Mouse (Mus musculus) embryo, embryonic 9.5 days (tissue): ENCODE measurements around the gene Asb18.

ENCODE experiments used
- DNase-seq: peaks from one replicate; pipeline ENCODE4 v3.0.0-alpha.2; 2017; ENCODE audit errors: extremely low spot score

Asb18 gene

DNA sequence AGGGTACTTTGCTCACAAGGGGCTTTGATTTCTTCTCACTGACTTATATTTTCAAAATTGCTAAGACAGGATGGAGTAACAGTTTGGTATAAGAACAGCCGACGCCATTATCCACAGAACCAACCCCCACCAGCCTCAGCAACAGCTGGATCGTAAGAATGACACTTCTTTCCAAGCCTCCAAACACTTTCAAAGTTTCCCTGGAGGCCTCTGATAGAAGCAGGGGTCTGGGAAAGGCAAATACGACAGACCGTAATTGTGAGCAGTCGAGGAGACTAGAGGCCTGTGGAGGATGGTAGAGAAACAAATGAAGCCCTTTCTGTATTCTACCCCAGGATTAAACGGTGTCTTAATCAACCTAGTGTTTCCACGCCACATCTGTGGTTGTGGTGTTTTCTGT is 42.6 kb downstream of the Asb18 start:
- no peak for DNase-seq

DNA sequence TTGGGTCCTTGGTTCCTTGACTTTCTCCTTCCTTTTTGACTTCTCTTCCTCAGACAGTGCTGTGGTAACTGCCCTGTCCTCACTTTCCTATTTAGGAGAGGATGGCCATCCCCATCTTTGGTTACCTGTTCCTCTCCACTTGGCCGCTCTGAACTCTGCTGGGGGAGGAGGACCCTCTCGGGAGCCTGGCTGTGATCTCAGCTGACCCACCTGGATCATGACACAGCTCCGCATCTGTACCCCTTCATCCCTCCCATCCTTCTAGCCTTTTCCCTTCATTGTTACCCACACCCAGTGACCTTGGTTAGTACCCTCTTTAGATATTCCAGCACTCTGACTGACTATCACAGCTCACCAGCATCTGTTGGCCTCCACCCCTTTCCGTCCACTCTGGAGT is 44.8 kb downstream of the Asb18 start:
- no peak for DNase-seq

DNA sequence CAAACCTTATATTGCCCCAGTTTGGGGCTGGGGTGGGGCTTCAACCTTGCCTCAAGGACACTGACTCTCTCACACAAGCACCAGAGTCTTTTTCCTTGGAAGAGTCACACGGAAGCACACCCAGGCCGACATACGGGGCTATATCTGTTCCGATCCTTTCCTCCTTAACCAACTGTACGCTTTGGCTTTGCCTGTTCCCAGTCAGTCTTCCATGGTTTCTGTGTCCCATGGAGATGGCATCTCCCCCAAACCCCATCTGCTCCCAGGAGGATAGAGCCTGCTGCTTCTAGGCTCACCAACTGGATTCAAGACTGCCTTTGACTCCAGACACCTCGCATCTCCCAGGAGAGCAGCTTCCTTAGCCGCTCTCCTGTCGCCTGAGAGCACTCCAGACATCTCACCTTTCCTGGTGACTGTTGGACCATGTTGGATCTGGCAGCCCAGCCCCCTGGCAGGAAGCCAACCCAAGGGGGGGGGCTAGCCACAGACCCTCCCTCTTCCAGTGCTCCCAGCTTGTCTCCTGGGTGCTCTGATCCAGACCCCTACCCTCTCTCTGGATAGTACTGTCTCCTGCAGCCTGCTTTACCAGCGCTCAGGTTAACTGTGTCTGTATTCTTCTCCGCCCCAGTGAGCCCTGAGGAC is 45.3 kb downstream of the Asb18 start:
- no peak for DNase-seq

DNA sequence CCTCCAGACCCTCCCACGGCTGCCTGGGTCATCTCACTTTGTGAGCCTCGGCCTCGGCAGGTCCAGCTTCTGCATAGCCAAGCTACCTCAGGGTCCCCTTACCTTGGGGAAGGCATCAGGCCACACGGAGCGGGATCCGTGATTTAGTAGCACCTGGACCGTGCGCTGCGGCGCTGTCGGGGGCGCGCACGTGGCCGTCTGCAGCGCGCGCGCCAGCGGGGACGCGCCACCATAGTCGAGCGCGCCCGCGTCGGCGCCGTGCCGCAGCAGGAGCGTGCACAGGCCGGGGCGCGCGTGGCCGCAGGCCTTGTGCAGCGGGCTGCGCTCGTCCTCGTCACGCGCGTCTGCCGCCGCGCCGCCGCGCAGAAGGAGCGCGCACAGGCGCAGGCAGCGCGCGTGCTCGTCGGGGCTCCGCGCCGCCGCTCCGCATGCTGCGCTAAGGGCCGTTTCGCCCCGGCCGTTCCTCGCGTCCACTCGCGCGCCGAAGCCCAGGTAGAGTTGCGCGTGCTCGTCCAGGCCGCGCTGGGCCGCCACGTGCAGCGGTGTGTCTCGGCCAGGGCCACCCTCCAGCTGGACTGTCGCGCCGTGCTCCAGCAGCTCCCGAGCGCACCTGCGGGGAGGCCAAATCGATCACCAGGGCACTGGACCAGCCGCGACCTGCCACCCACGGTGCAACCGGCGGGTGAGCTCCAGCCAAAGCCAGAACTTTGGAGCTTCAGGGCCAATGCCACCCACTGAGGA is 46.2 kb downstream of the Asb18 start:
- DNase-seq = no peak

DNA sequence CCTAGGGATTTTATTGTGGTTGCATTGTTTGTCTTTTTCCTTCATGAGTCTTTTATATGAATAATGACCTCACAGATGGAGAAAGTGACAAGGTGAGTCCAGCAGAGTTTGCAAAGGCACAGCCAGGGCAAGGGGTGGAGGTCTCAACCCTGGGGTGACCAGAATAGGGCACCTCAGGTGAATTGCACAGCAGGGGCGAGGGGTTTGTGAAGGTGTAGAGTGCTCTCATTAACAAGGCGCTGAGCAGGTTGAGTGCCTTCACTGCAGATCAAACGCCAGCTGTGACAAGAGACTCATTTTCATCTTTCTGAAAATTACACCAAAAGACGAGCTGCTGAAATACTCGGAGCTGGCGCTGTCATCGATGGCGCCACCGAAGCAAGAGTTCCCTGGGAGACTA is 46.9 kb downstream of the Asb18 start:
- DNase-seq = no peak

DNA sequence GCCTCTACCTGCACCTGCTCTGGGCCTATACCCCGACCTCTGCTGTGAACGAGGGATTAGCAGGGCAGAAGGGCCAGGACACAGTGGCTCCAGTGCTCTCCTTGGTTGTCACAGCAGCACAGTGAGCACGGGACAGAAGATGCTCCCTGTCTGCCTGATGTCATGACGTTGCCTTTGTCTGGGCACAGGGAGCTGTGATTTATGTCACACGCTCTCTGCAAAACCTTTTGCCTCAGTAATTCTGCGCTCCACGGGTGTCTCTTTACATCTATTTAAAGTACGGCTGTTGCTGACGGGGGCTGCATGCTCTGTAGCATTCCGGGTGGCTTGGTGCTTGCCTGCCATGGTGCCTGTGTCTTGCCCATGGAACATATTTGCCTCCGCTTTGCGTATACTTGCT is 50.0 kb downstream of the Asb18 start:
- DNase-seq = no peak

DNA sequence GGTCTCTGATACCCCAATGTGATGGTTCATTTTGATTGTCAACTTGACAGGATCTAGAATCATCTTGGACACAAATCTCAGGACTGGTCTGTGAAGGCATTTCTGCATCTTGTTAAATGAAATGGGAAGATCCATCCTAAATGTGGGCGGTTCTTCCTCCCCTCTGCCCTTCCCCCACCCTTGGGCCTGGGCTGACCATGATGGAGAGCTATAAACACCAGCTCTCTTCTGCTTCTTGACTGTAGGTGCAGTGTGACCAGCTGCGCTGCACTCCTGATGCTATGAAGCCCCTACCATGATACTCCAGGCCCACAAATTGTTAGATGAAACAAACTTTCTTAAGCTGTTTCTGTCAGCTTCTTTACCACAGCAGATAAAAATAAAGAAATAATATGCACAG is 51.2 kb downstream of the Asb18 start:
- DNase-seq = no peak

DNA sequence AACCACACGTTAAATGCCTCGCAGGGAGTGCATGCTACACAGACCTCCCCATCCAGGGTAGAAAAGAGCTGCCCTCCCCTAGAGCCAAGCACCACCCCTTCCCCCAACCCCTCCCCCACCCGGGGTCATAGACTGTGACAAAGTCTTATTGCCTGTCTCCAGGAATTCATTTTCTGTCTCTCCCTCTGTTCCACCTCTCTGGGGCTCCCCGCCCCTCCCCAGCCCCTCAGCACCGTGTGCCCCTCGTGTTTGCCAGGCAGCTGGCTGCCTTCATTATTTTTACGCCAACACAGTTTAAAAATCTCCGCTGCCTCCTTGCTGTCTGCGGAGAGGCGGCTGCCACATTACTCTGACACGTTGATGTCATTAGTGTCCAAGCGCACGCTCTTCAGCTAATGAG is 52.4 kb downstream of the Asb18 start:
- DNase-seq = peak; percentile 43

DNA sequence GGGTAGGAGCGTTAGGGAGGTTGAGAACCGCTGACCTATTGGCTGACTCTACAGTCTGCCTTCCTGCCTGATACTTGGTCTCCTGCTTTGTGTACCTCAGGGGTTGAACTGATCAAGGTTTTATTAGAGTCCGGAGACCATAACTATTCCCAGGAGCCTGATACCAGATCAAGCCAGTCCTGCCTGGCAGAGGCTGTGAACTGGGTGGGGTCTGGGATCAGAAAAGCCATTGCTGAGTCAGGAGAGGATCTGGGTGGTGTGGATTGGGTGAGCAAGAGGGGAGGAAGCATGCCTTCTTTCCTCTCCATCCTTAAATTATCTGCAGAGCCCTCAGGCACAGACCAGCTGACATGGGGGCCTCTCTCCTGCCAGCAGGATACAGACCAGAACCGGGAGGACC is 55.1 kb downstream of the Asb18 start:
- DNase-seq = no peak

DNA sequence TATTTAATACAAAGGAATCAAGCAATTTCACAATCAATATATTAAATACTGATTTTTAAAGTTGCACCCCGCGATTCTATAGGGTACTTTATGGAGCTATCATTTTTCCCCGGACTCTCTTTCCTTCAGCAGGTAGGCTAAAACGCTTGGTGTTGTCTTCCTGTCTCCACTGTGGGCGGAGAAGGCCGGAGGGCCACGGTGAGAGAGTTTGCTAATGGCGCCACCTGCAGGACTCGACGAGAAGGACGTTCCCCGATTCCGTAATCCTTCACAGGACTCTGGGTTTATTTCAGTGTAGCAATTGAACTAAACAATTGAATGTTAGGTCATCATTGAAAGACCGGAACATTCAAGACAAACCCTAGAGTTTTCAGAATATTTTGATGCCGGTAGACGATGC is 71.3 kb downstream of the Asb18 start:
- DNase-seq = peak; percentile 82

DNA sequence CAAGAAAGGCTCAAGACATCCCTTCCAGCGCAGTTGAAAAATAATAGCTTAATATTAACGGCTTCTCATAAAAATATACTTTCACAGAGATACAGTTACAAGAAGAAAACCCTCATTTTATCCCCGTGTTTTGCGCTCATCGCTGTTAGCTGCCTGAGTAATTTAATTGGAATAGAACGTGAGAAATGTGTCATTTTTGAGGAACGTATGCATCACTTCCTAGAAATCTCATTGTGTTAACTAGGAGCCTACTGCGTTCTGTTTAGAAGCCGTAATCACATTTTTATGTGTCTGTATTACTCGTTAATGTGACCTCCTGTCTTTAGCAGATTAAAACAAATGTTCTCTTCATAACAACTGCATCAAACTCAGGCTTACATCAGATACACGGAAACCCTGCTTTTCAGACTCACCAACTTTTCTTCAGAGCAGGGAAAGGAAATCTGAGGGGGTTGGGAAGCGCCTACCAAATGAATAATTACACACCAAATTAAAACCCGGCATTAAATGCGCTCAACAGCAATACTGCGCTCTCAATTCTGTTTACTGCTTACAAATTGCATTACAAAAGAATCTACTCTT is 72.0 kb downstream of the Asb18 start:
- no peak for DNase-seq

DNA sequence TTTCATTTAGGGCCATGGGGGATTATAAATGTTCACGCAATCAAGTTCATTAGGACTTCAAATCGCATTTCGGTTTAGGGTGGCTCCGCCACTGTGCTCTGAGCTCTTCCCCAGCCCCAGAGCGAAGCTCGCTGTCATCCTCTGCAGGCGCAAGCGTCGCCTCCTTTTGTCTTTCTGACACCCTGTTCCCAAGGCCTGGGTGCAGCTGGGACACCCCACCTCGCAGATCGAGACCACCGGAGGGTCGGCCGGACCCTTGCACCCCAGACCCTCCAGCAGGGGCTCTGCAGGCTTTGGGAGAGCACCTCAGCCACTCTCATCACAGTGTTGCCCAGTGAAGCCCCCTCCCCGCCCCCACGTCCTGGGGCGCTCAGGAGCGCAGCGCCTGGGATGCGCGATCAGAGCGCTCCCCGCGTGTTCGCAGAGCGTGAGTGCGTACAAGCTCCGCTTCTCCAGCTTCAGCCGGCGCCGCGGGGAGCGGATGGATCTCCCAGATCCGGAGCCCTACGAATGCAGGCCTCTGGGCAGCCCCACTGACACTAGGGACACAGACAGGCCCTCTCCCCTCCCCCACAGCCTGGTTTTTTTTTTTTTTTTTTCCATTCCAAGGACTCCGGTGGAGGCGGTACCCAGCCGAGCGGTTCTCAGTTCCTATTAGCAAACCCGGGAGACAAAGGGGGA is 72.6 kb downstream of the Asb18 start:
- DNase-seq = peak; percentile 64

DNA sequence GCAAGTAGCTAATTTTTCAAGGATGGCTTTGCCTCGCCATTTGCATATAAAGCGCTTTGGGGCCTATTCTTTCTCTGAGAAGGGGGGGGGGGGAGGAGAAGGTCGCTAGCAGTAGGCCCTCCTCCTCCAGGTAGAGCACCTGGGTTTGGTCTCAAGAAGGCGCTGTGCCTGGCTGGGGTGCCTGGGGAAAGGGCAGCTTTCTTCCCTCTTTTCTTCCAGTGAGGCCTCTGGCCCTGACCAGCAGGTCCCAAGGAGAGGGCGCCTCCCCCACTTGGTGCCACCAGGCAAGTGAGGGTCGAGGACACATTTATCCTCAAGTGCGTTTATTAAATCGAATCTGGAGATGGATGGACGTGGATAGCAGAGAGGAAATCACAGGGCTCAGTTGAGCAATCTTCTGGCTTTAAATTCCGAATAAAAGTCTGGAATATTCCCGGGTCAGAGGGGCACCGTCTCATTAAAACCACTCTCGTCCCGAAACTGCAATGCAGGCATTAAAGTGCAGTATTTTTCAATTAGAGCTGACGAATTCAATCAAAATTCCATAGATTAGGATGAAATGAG is 73.4 kb downstream of the Asb18 start:
- DNase-seq = peak; percentile 39

DNA sequence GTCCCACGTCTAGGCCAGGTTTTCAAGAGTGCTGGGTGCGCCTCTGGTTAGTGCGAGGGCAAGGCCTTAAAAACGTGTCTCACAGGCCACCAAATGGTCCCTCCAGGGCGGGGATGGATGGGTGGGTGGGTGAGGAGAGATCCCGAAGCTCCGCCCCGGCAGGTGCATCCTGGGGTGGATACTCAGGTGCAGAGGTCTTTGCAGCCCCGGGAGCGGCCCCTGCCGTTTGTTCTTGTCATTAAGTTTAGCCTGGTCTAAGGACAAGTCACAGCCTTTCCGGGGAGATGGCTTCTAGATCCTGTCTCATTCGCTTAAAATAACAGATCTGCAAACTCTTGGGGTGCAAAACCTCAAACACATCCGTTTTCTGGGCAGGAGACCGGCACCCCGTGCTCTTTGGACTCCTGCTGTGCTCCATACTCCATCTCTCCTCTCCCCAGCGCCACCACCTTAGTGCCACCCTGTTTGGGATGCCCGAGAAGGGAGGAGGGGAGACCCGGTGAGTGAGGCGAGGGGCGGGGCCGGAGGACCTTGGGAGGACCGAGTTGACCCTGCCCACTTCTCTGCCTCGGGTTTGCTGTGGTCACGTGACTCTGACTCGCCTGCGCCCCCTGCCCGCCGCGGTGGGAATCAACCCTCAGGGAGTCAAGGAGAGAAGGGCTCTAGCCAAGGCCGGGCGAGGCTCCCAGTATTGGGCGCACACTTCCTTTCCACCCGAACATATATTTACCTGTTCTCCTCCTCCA is 74.3 kb downstream of the Asb18 start:
- DNase-seq = peak; percentile 98

DNA sequence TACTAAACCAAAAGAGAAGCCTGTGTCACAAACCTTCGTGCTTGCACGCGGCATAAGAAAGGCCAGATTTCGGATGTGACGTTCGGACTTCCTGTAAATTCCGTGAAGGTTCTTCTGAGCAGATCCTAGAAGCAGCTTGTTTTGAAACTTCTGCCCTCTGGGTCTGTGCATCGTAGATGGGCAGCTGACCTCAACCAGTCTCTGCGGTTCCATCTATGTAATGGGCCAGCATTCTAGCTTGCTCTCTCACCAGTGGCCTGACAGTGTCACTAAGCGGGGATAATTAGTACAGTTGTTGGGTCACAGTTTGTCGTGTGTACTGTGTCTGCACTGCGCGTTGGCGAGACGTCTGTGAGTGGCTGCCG is 74.9 kb downstream of the Asb18 start:
- no peak for DNase-seq

DNA sequence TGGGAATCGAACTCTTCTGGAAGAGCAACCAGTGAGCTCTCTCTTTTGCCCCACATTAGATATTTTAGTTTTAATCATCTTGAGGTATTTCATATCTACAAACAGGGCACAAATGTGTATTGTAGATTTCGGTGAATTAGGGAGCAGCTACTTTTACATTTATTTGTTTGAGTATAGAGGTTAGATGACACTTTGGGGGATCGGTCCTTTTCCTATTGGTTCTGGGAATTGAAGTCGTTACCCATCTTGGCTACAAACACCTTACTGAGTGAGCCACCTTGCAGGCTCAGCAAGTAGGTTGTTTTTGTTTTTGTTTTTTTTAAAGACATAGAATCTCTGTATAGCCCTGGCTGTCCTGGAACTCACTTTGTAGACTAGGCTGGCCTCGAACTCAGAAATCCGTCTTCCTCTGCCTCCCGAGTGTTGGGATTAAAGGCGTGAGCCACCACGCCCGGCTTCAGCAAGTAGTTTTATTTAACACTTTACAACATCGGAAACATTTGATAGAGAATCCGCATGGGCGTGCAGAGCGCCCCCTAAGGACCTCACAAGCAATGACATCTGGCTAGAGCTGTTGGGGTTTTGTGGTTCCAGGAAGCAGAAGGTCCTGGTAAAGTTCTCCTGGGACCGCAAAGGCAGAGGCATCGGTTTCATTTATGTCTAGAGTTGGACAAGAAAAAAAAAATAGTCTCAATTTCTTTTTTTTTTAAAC is 75.4 kb downstream of the Asb18 start:
- no peak for DNase-seq

DNA sequence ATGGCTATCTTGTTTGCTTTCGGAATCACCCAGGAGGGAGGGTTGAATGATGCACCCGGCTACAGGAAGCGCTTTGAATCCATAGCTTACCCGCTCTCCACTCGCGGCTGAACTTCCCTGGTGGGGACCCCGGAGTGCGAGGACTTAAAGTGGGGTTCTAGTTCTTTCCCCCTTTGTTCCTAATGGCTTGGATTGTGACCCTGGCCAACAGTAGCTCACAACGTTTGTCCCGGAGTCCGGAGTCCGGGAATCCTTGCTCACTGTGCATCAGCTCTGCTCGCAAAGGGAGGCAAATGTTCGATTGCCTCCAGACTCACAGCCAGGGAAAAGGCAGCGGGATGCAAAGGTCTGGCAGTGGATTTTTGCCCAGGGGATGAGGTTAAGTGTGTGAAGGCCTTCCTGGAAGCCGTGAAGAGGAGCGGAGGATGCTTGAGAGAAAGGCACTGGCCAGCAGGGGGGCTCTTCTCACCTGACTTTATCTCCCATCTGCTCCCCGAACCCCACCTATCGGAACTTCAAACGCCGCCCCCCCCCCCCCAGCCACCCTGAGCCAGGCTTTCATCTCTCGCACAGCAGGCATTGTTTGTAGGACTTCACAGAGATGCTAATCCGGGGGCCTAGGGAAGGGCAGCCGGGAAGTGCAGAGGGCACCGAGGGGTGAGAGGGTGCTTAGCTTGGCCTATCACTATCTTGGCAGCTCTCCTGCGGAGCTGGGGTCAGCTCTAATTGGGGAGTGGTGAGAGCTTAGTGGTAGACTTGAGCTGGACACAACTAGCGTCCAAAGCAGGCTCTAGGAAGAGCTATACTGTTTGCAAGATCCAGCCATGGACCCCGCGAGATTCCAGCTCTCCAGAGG is 78.7 kb downstream of the Asb18 start:
- DNase-seq = peak; percentile 57

DNA sequence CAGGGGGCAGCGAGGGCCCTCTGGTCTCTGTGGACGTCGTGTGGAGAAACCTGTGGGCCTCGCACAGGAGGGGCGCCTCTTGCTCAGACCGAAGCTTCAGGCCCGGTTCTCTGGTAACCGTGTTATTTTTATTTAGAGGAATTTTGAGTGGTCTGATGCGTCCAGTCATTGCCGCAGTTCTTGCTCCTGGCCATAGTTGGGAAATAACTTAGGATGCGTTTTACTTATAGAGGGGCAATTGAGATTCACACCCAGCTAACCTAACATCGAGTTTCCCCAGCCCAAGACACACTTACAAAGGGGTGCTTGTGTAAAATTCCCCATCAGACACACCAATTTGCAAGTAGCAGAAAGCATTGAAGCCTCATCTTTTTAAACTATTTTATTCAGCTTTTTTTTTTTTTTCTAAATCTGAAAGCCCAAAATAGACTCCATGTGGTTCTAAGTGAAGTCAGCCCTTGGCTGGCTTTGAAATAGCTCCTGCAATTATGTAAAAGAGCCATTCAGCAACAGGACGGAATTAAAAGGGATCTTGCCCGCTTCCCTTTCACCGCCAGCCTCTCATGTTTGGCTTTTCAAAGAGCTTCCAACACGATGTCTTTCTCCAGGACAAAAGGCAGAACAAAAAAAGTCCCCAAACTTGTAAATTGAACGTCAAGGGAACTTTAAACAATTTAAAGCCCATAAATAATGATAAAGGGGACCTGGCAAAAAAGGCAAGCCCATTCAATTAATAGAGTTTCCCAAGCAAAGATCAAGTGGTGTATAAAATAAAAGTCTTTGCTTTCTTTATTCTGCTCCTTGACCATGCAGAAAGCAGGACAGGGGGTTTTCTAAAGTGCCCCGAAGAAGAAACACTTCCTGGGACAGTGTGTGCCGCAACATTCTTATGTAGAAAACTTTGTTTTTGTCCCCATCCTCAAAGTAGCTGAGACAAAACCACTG is 79.9 kb downstream of the Asb18 start:
- DNase-seq = peak; percentile 48

DNA sequence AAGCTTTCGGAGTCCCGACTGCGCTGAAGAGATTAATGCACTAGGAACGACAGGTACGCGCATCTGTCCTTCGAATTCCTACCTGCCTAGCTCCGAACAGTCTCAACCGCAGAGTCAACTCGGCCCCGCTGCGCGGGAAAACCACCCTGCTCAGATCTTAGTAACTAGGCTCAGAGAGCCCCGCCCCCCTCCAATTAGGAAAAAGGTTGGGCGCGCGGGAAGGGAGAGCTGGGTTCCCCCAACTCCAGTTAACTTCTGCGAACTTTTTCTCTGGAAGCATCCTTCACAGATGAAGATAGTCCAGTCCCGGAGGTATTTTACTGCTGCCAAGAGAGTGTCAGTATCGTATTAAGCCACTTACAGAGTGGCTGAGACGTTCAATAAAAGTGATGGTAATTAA is 80.7 kb downstream of the Asb18 start:
- peak; percentile 55 for DNase-seq
